Mouse (Mus musculus) adrenal gland, postnatal 14 days (tissue): ENCODE measurements at regions not wholly inside any gene's neighbourhood (a gene's known extent, or its start where the extent isn't known, plus 50 kb on each side); places are given as distances from the start of the nearest gene placed in this dataset.

Experiments used
- DNase-seq: peaks from one replicate; pipeline ENCODE4 v3.0.0; 2021; ENCODE audit warnings: mixed read lengths

- peak; percentile 34 for DNase-seq
Measured at GRCm38 (mm10) chr11:45174811-45175798, 558.0 kb downstream of the Ebf1 start.

DNA sequence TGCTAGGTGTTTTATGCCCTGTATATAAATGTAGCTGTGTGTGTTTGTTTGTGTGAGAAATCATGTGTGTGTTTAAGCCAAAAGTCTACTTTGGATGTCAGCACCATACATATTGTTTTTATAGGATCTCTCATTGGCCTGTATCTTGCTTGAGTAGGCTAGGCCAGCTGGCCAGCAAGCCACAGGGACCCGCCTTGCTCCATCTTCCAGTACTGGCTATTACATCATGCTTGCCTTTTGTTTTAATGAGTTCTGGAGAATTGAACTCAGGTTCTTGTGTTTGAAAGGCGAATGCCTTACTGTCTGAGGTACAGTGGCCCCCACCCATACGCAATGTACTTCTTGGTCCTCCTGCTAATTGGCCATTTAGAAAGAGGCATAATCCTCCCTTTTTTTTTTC, 559.9 kb downstream of the Ebf1 start:
- DNase-seq, result no peak

DNA sequence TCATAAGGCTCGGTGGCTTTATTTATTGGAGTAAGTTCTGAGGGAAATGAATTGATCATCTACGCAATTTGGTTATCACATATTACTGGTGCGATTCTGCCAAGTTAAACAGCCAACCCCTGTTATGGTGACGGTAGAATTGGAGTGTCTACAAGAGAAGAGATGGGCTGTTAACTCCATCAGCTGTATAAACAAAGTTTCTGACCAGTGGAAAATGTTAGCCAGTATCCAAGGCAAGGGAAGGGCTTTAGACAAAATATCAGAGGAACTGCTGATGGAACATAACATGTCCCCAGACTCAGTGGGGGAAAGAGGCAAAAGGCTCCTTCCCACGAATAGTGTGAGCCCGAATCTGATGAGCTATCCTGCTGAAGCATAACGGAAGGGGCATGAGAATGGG, 560.9 kb downstream of the Ebf1 start:
- DNase-seq, result no peak

GRCm38 (mm10) chr11:45179019-45179418, 561.9 kb downstream of the Ebf1 start:
- no peak for DNase-seq

GRCm38 (mm10) chr11:45190601-45191370, 573.7 kb downstream of the Ebf1 start:
- DNase-seq, result no peak

- no peak for DNase-seq
Measured at GRCm38 (mm10) chr11:45191392-45192189, 574.5 kb downstream of the Ebf1 start.

- DNase-seq, result no peak
Measured at GRCm38 (mm10) chr11:45193319-45193718, 576.2 kb downstream of the Ebf1 start.

DNA sequence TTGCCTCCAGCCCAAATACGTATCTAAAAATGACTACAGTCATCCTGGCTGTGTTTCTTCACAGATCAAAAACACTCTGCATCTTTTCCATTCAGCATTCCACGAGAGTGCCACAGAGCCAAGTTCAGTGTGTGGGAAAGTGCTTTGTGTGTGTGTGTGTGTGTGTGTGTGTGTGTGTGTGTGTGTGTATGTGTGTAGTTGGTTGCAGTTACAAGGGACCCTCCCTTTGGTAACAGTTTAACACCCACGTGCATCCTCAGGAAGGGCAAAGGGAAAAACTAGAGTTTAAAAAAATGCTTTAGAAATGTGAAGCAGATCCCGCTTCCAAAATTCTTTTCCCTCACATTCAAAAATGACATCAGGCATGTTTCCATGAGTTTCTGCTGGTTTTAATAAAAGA, 582.4 kb downstream of the Ebf1 start:
- no peak for DNase-seq

DNA sequence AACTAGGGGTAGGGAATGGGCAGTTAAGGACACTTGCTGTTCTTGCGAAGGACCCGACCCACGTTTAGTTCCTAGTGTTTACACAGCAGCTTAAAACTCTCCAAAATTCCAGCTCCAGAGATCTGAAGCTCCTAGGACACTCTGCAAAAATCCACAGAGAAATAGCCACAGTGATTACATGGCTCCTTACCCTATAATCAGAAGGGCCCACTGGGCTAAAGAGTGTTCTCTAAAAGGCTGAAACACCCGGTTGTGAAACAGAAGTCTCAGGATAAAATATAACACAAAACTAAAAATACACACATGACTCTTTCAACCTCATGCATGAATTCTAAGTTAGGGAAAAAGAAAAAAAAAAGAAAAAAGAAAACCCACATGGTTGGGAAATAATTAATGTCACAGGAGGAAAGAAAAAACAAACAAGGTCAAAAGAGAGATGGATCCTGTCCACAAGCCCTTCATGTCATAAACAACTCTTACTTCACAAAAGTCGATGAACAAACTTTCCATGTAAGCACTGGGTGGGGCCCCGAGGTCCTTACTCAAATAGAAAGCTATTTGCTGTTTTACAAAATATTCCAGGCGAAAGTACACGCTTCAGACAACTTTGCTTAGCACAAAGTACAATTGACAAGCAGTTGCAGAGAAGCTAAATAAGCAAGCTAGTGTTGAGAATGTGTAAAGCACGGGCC, 583.7 kb downstream of the Ebf1 start:
- DNase-seq, result peak; percentile 27

DNA sequence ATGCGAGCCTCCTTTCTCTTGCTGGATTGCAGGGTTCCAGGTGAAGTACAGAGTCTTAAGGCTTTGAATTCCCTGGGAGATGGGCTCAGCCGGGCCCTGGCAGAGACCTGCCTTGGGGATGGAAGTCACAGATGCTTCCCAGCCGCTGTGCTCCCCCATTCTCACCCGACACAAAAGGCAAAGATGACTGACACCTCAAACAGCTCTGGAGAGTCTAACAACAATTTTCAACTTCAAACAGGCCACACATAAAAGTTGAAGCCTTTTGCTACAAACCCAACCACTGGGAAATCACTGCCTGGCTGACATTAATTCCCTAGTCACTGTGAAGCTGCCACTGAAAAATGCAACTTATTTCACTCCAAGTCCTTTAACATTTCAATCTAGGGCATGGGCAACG, 586.3 kb downstream of the Ebf1 start:
- DNase-seq, result peak; percentile 47

GRCm38 (mm10) chr11:45206611-45207525, 589.8 kb downstream of the Ebf1 start:
- DNase-seq, result no peak

DNA sequence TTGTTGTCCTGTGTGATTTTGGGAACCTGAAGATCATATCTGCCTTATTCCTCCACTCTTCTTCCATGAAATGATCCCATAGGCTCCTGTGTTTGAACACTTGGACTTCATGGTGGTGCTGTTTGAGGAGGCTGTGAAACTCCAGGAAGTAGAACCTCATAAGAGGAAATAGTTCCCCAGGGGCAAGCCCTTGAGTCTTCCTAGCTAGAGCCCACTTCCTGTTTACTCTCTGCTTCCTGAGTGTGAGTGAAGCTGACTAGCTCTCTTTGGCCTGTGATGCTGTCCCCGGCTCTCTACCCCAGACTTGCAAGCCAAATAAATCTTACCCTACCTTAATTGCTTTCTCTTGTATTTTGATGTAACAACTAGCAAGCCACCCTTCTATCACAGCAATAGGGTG, 597.0 kb downstream of the Ebf1 start:
- no peak for DNase-seq

- DNase-seq, result no peak
Measured at GRCm38 (mm10) chr11:45216942-45217474, 599.9 kb downstream of the Ebf1 start.

- no peak for DNase-seq
Measured at GRCm38 (mm10) chr11:45219239-45219638, 602.1 kb downstream of the Ebf1 start.

- no peak for DNase-seq
Measured at GRCm38 (mm10) chr11:45222021-45222420, 604.9 kb downstream of the Ebf1 start.

- DNase-seq, result no peak
Measured at GRCm38 (mm10) chr11:45235476-45236412, 616.1 kb upstream of the Clint1 start.

DNA sequence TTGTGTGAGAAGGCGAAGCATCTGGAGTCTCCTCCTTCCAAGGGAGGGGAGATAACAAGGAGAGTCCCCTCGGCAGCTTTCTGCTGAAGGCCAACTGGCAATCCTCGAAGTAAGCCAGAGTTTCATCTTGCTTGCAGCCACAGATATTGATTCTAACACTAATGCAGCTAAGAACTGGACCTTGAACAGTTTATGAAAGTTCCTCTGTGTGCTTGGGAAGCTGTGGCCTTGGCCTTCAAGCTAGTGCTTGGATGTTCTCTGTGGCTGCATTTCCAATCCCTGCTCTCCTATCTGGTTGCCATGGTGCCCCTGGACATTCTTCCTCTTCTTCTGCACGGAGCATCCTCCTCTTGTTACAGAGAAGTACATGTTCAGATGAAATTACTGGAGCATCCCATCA, 614.8 kb upstream of the Clint1 start:
- no peak for DNase-seq

DNA sequence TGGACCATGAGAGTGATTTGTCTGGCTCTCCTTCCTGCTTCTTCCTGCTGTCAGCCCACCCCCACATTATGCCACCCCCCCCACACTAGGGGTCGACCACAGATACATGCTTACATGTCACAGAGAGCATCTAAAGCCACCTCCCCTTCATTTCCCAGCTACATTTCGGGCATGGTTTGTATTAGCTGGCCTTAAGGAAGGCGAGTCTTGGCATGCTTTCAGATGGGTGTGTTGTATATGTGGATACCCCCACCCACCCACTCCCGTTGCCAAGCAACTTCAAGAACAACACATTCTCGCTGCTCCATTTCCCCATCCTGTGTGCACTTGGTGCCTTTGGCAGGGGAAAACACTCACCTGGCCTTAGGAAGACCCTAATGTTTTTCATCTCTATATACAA, 612.8 kb upstream of the Clint1 start:
- DNase-seq, result no peak

DNA sequence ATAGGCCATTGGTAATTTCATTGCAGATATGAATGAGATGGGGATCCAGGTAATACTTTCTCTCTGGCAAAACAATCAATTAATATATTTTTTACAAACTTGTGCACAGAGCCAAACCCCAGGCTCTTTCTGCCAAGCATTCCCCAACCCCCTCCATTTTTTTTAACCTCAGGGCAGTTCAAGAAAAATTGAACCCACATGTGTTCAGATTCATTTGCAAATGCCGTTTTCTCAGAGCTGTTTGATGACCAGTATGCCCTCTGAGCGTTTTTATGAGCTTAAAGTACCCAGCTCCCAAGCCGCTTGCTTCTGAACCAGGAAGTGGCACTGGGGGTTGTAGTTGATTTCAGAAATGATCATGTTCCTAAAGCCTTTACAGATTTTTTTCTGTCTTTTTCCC, 611.4 kb upstream of the Clint1 start:
- DNase-seq, result no peak
